Mouse (Mus musculus): Measurements from ENCODE around the gene Cgnl1. TPM values are rescaled to one million over a fixed set of nuclear protein-coding genes. Genes with fewer than 3 reads are reported as not detected.

The Cgnl1 gene
- polyA plus RNA-seq, 1 experiment from 2014 or later: 48.8 TPM

DNA sequence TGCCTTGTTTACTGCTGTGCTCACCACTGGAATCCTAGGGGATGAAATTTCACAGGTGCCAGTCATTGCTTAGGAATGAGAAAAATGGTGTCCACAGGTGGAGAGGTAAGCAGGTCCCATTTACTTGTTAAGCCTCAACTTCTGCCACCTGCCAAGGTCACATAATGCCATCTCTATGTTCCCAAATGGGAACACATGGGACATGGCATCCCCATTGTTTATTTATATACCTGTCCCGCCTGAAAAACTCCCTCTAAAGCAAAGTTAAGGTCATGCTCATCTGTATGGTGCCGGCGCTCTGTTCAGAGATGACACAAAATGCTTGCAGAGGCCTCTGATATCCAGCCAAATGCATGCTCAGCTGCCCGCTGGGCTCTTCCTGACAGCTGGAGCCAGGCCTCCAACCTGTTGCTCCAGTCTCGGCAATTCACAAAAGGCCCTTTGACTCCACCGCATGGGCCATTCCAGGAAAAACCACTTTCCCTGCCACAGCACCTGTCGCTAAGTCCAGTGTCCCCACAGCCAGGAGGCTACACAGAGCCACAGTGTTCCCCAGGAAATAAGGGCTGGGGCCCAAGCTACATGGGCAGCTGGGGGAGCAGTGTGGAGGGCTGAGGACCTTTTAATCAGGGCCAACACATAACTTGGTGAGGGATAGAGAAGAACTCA, 192.4 kb downstream of the Cgnl1 start:
- no peak overlapping the region for H3K4me3 ChIP-seq (ENCODE audit: low read depth, low read length)
- peaks cover 17% of the 10 kb centered on the region for H3K36me3 ChIP-seq (ENCODE audit: control insufficient read depth, insufficient read depth, low read length)
- H3K4me2 ChIP-seq: no peak overlapping the region
- 66% methylated on average over 7 of the region's 7 CpGs for WGBS (ENCODE audit: insufficient replicate concordance)
- no peaks in the 10 kb centered on the region for H3K9me3 ChIP-seq (replicated peaks; ENCODE audit: control insufficient read depth, low read length)
- H3K27me3 ChIP-seq (ENCODE audit: control insufficient read depth, insufficient read depth, low read length): no peaks in the 10 kb centered on the region
- ATAC-seq (replicated peaks; ENCODE audit: insufficient number of reproducible peaks, low FRiP score, low TSS enrichment): no peak
- no peak overlapping the region for H3K9ac ChIP-seq (ENCODE audit: low read depth, low read length)
- no peak overlapping the region for H3K27ac ChIP-seq (ENCODE audit: low read depth, low read length)
- H3K4me1 ChIP-seq (ENCODE audit: control insufficient read depth, insufficient read depth, low read length): peaks cover 6% of the 10 kb centered on the region; the same call in 1 of the 2 replicates

Other genes starting within 250 kb of the Cgnl1 start
- gene Myzap, start 179.2 kb downstream of the Cgnl1 start, polyA plus RNA-seq (2014; fragmentation: Nextera tagmentation; extraction: Ambion mirVana): 51.3 and 58.0 TPM in 2 replicates